Mouse (Mus musculus) liver, postnatal 0 days (tissue): ENCODE measurements around the gene Slmap. TPM values are rescaled to one million over a fixed set of nuclear protein-coding genes. Genes with fewer than 3 reads are reported as not detected.
A peak's percentile ranks its signal among the peaks of the same experiment; 100 is the strongest.

Experiments used
- ATAC-seq: fragments of 200-750 bp; cut with Nextera tagmentation; 2 replicates; pipeline ENCODE4 v1.8.0; 2017; ENCODE audit warnings: mild to moderate bottlenecking, moderate library complexity
- DNase-seq: peaks from one replicate; pipeline ENCODE4 v3.0.0-alpha.2; 2016
- H3K27ac ChIP-seq: fragments of 300-500 bp; sonication (generic); 2 replicates; pipeline ENCODE4 v1.5.1; 2014; ENCODE audit warnings: antibody characterized with exemption, moderate library complexity, mild to moderate bottlenecking, low read depth
- H3K27me3 ChIP-seq: fragments of 300-500 bp; sonication (generic); 2 replicates; pipeline ENCODE4 v1.6.1; 2014; ENCODE audit warnings: low read length, control low read depth, mixed read lengths; ENCODE audit not compliant: insufficient read depth
- H3K36me3 ChIP-seq: fragments of 300-500 bp; sonication (generic); replicated peaks from 2 replicates; pipeline ENCODE4 v1.6.1; 2014; ENCODE audit warnings: mild to moderate bottlenecking, control low read depth, low read length, moderate library complexity, mixed read lengths; ENCODE audit not compliant: insufficient read depth
- H3K4me1 ChIP-seq: fragments of 300-500 bp; sonication (generic); 2 replicates; pipeline ENCODE4 v1.6.1; 2014; ENCODE audit warnings: antibody characterized with exemption, mild to moderate bottlenecking, control low read depth; ENCODE audit not compliant: insufficient read depth
- H3K4me2 ChIP-seq: fragments of 300-500 bp; sonication (generic); 2 replicates; pipeline ENCODE4 v1.6.1; 2014; ENCODE audit warnings: low read depth, mild to moderate bottlenecking, low read length, moderate library complexity, mixed read lengths
- H3K4me3 ChIP-seq: fragments of 300-500 bp; sonication (generic); 2 replicates; pipeline ENCODE4 v1.5.1; 2014; ENCODE audit warnings: low read depth, low read length
- H3K9ac ChIP-seq: fragments of 300-500 bp; sonication (generic); replicated peaks from 2 replicates; pipeline ENCODE4 v1.6.1; 2014; ENCODE audit warnings: mild to moderate bottlenecking, moderate library complexity
- H3K9me3 ChIP-seq: fragments of 300-500 bp; sonication (generic); 2 replicates; pipeline ENCODE4 v1.6.1; 2016; ENCODE audit warnings: mild to moderate bottlenecking, control low read depth, low read length, mixed read lengths
- CTCF ChIP-seq: sonication (generic); IDR thresholded peaks from 2 replicates; pipeline ENCODE4 v1.5.1; 2016; ENCODE audit warnings: antibody characterized with exemption, low read depth
- EP300 ChIP-seq: IDR thresholded peaks from 2 replicates; pipeline ENCODE4 v1.6.1; 2016; ENCODE audit warnings: antibody characterized with exemption, low read depth, mild to moderate bottlenecking
- WGBS: fragments of 180-500 bp; shearing (Covaris S2); extraction: QIAGEN DNeasy Blood & Tissue Kit; methylation state at CpG from one replicate; pipeline ENCODE4 v1.1.7; 2014; ENCODE audit not compliant: insufficient replicate concordance; 5-methylcytosine and 5-hydroxymethylcytosine counted together
- polyA plus RNA-seq: library from polyadenylated mRNA; unstranded; fragments of >200 nt; fragmentation: Nextera tagmentation; extraction: Ambion mirVana; gene quantifications from 2 replicates; pipeline ENCODE4 v1.2.1, GENCODE M21; 2015

The Slmap gene
- polyA plus RNA-seq, 1 experiment from 2014 or later: 12.3 TPM

GRCm38 (mm10) chr14:26510545-26510944, 24.2 kb downstream of the Slmap start:
- 79% methylated on average over 2 of the region's 2 CpGs for WGBS
- TF ChIP-seq CTCF (no peak), EP300 (no peak)
- peaks cover 3% of the 10 kb centered on the region for H3K4me1 ChIP-seq
- no peak overlapping the region for H3K4me3 ChIP-seq
- H3K9ac ChIP-seq: no peak overlapping the region
- H3K27ac ChIP-seq: no peak overlapping the region
- H3K9me3 ChIP-seq: no peaks in the 10 kb centered on the region
- 0 out of 2 replicates have a peak, but pooled peaks cover 2% of the 10 kb centered on the region for H3K36me3 ChIP-seq
- H3K27me3 ChIP-seq: no peaks in the 10 kb centered on the region
- no peak overlapping the region for H3K4me2 ChIP-seq
- DNase-seq (no peak), ATAC-seq (no peak)

- TF ChIP-seq EP300: no peak
- TF ChIP-seq CTCF: no peak
- WGBS: 90% methylated on average over 6 of the region's 6 CpGs
- ATAC-seq (no peak), DNase-seq (no peak)
- no peaks in the 10 kb centered on the region for H3K36me3 ChIP-seq
- no peaks in the 10 kb centered on the region for H3K9me3 ChIP-seq
- no peak overlapping the region for H3K4me2 ChIP-seq
- no peaks in the 10 kb centered on the region for H3K4me1 ChIP-seq
- H3K9ac ChIP-seq: no peak overlapping the region
- H3K4me3 ChIP-seq: no peak overlapping the region
- no peak overlapping the region for H3K27ac ChIP-seq
- no peaks in the 10 kb centered on the region for H3K27me3 ChIP-seq
Measured at GRCm38 (mm10) chr14:26508150-26508549, 26.6 kb downstream of the Slmap start.

- no peaks in the 10 kb centered on the region for H3K27me3 ChIP-seq
- H3K9me3 ChIP-seq: no peaks in the 10 kb centered on the region
- DNase-seq (no peak), ATAC-seq (no peak)
- H3K27ac ChIP-seq: no peak overlapping the region
- no peak overlapping the region for H3K4me3 ChIP-seq
- H3K4me2 ChIP-seq: no peak overlapping the region
- no peak overlapping the region for H3K9ac ChIP-seq
- no peaks in the 10 kb centered on the region for H3K4me1 ChIP-seq
- WGBS: 75% methylated on average over 4 of the region's 4 CpGs
- no peaks in the 10 kb centered on the region for H3K36me3 ChIP-seq
- TF ChIP-seq EP300 (no peak), CTCF (no peak)
Measured at GRCm38 (mm10) chr14:26507361-26507760, 27.4 kb downstream of the Slmap start.

- H3K36me3 ChIP-seq: no peaks in the 10 kb centered on the region
- H3K27me3 ChIP-seq: no peaks in the 10 kb centered on the region
- no peak overlapping the region for H3K4me3 ChIP-seq
- no peak for ATAC-seq
- H3K4me2 ChIP-seq: no peak overlapping the region
- H3K9me3 ChIP-seq: no peaks in the 10 kb centered on the region
- H3K4me1 ChIP-seq: no peaks in the 10 kb centered on the region
- H3K9ac ChIP-seq: no peak overlapping the region
- no peak overlapping the region for H3K27ac ChIP-seq
- TF ChIP-seq CTCF (no peak), EP300 (no peak)
- no peak for DNase-seq
- 93% methylated on average over 4 of the region's 4 CpGs for WGBS
Measured at GRCm38 (mm10) chr14:26504541-26504940, 30.2 kb downstream of the Slmap start.

- Histone ChIP-seq H3K27ac (no peak overlapping the region), H3K4me3 (no peak overlapping the region), H3K4me1 (no peaks in the 10 kb centered on the region), H3K36me3 (no peaks in the 10 kb centered on the region), H3K27me3 (no peaks in the 10 kb centered on the region), H3K4me2 (no peak overlapping the region), H3K9ac (no peak overlapping the region), H3K9me3 (no peaks in the 10 kb centered on the region)
- TF ChIP-seq EP300 (no peak), CTCF (peak; percentile 44)
- WGBS: 77% methylated on average over 2 of the region's 2 CpGs
- ATAC-seq (no peak), DNase-seq (no peak)
Measured at GRCm38 (mm10) chr14:26500136-26500933, 34.4 kb downstream of the Slmap start.

- TF ChIP-seq CTCF (peak; percentile 35), EP300 (no peak)
- Histone ChIP-seq H3K4me2 (no peak overlapping the region), H3K36me3 (no peaks in the 10 kb centered on the region), H3K27me3 (no peaks in the 10 kb centered on the region), H3K9me3 (no peaks in the 10 kb centered on the region), H3K4me3 (no peak overlapping the region), H3K9ac (no peak overlapping the region), H3K27ac (no peak overlapping the region), H3K4me1 (no peaks in the 10 kb centered on the region)
- DNase-seq (no peak), ATAC-seq (no peak)
- WGBS: 85% methylated on average over 1 of the region's 1 CpGs
Measured at GRCm38 (mm10) chr14:26495021-26495420, 39.7 kb downstream of the Slmap start.
